Mouse (Mus musculus): ENCODE measurements around the gene P2rx6. TPM values are rescaled to one million over a fixed set of nuclear protein-coding genes. Genes with fewer than 3 reads are reported as not detected.

P2rx6 gene
- polyA plus RNA-seq (2012; rRNA removed): 13.2 and 17.1 TPM in 2 replicates

GRCm38 (mm10) chr16:17561751-17562208 lies at the start of gene P2rx6:
Gene P2rx6, plus strand, starts transcription at chr16:17561885.

GRCm38 (mm10) chr16:17530640-17531288 lies 30.9 kb upstream of the P2rx6 start, which contains the start of gene Thap7:
Gene Thap7, minus strand, starts transcription at chr16:17531136.

GRCm38 (mm10) chr16:17561128-17561750 lies 446 bp upstream of the P2rx6 start, which contains the start of gene Lrrc74b:
Gene Lrrc74b, minus strand, starts transcription at chr16:17561247.

GRCm38 (mm10) chr16:17583064-17583463 lies 21.4 kb downstream of the P2rx6 start, which contains the start of gene Slc7a4:
Gene Slc7a4, minus strand, starts transcription at chr16:17583214.

GRCm38 (mm10) chr16:17619198-17620105 lies 57.8 kb downstream of the P2rx6 start, which contains the start of gene Smpd4:
Gene Smpd4, plus strand, starts transcription at chr16:17619354.

Other genes with a start within 250 kb of the P2rx6 start
- gene Serpind1, start 230.5 kb upstream of the P2rx6 start, polyA plus RNA-seq (2012; rRNA removed): 0.09 and 0.22 TPM in 2 replicates
- 2.9 and 3.4 TPM in 2 replicates for gene Snap29, start 155.9 kb upstream of the P2rx6 start, polyA plus RNA-seq (2012; rRNA removed)
- gene Pi4ka, start 155.6 kb upstream of the P2rx6 start, polyA plus RNA-seq (2012; rRNA removed): 46.7 and 52.1 TPM in 2 replicates
- gene Crkl, start 109.9 kb upstream of the P2rx6 start, polyA plus RNA-seq (2012; rRNA removed): 82.8 and 92.6 TPM in 2 replicates
- 4.2 and 4.3 TPM in 2 replicates for gene Aifm3, start 72.3 kb upstream of the P2rx6 start, polyA plus RNA-seq (2012; rRNA removed)
- 407 and 481 TPM in 2 replicates for gene Lztr1, start 53.2 kb upstream of the P2rx6 start, polyA plus RNA-seq (2012; rRNA removed)
- gene Thap7, start 30.7 kb upstream of the P2rx6 start, polyA plus RNA-seq (2012; rRNA removed): 145 and 160 TPM in 2 replicates
- gene Lrrc74b, start 638 bp upstream of the P2rx6 start, polyA plus RNA-seq (2012; rRNA removed): 12.1 and 12.8 TPM in 2 replicates
- 52.7 and 62.9 TPM in 2 replicates for gene Slc7a4, start 21.3 kb downstream of the P2rx6 start, polyA plus RNA-seq (2012; rRNA removed)
- 84.1 and 97.5 TPM in 2 replicates for gene Smpd4, start 57.5 kb downstream of the P2rx6 start, polyA plus RNA-seq (2012; rRNA removed)
- 9.6 and 11.7 TPM in 2 replicates for gene Ccdc74a, start 84.6 kb downstream of the P2rx6 start, polyA plus RNA-seq (2012; rRNA removed)
- gene Med15, start 171.0 kb downstream of the P2rx6 start, polyA plus RNA-seq (2012; rRNA removed): 112 and 197 TPM in 2 replicates
- gene Klhl22, start 197.7 kb downstream of the P2rx6 start, polyA plus RNA-seq (2012; rRNA removed): 148 and 167 TPM in 2 replicates
- 189 and 286 TPM in 2 replicates for gene Scarf2, start 235.4 kb downstream of the P2rx6 start, polyA plus RNA-seq (2012; rRNA removed)

Measured in ovary, adult 2 months (tissue).